Mouse (Mus musculus): Measurements from ENCODE around the gene Lgr5.

The Lgr5 gene

GRCm38 (mm10) chr10:115448614-115449013 is 139.0 kb downstream of the Lgr5 start:
- in situ Hi-C loops (cut with MboI, MseI), result no loop called here

- in situ Hi-C loops (cut with MboI, MseI), result no loop called here
Measured at GRCm38 (mm10) chr10:115437286-115437685, 150.3 kb downstream of the Lgr5 start.

- in situ Hi-C loops (cut with MboI, MseI), result loop anchor here (10.0 kb wide), 1 partner anchor 121 kb away; no protein-coding TSS in a partner anchor
Measured at GRCm38 (mm10) chr10:115425351-115425750, 162.2 kb downstream of the Lgr5 start.

GRCm38 (mm10) chr10:115421976-115422375 is 165.6 kb downstream of the Lgr5 start:
- in situ Hi-C loops (cut with MboI, MseI), result loop anchor here (10.0 kb wide), 1 partner anchor 117 kb away; no protein-coding TSS in a partner anchor

- in situ Hi-C loops (cut with MboI, MseI), result no loop called here
Measured at GRCm38 (mm10) chr10:115414056-115414455, 173.5 kb downstream of the Lgr5 start.

GRCm38 (mm10) chr10:115413496-115413895 is 174.1 kb downstream of the Lgr5 start:
- in situ Hi-C loops (cut with MboI, MseI), result no loop called here

- in situ Hi-C loops (cut with MboI, MseI), result no loop called here
Measured at GRCm38 (mm10) chr10:115406393-115406792, 181.2 kb downstream of the Lgr5 start.

Data from T-helper 2 cell (primary cell).